Mouse (Mus musculus): ENCODE data around the gene Cdk14.

DNA sequence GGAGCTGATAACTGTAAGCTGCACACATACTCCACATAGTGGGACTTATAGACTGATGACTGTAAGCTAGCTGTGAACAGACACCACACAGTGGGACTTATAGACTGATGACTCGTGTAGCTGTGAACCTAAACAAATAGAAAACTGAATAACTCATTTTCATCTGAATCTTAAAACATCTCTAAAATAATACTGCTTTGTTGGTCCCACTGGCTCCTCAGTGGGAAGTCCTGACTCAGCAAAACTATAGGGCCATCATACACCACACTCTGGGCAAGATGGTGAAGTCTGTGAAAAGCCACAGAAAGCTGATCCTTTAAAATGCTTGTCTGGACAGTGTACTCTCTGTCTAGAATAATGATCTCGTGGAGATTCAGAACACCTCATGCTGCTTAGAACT, 464.7 kb downstream of the Cdk14 start:
- no peak for TF ChIP-seq CTCF (conservative IDR thresholded peaks at IDR 0.05; ENCODE audit: low read length)
- TF ChIP-seq POU5F1 (IDR thresholded peaks at IDR 0.05; ENCODE audit: borderline replicate concordance, low read length), result no peak

All from E14TG2a.4 (cell line).